Comparison of ENCODE assay signal across 30 mouse cellular contexts in the genomic region with DNA sequence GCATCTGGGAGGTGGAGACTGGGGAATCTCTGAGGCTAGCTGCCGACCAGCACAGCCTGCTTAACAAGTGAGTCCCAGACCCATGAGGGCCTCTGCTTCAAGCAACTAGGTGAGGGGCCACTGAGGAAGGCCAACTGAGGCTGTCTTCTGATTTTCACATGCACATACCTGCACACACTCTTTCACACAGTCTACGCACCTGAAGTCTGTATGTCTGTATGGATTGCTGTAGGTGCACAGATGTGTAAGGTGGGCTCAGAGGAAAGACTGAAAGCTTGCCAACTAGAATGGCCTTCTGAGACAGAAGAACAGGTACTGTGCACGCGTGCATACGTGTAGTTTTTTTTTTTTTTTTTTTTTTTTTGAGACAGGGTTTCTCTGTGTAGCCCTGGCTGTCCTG. TPM values are rescaled to one million over a fixed set of nuclear protein-coding genes. Genes with fewer than 3 reads are reported as not detected.
"Had no signal": no experiment of that assay in that cellular context is flagged by ENCODE, and none has a peak within 500 bp of the region (broad histone marks: within the 10 kb centered on the region; RNA-seq: fewer than 3 reads in every experiment).

No protein-coding gene starts in this region.

- H3K9ac ChIP-seq: limb, embryonic 12.5 days; limb, embryonic 13.5 days; limb, embryonic 15.5 days; liver, embryonic 12.5 days; liver, embryonic 13.5 days; liver, embryonic 14.5 days; liver, embryonic 15.5 days; liver, postnatal 0 days; lung, embryonic 14.5 days; lung, embryonic 15.5 days; midbrain, embryonic 12.5 days; midbrain, embryonic 15.5 days; neural tube, embryonic 12.5 days; neural tube, embryonic 13.5 days had no signal

- H3K4me1 ChIP-seq: liver, embryonic 13.5 days; liver, embryonic 15.5 days; megakaryocyte, embryonic 14.5 days; midbrain, embryonic 15.5 days; neural tube, embryonic 12.5 days had no signal

- DNase-seq: left cerebral cortex, postnatal 4 days; liver; liver, embryonic 13.5 days; liver, postnatal 0 days; lung, adult 18-20 months; lung, adult 2 months; lung, embryonic 14.5 days; lung, postnatal 14 days; lung, postnatal 4 days; midbrain, embryonic 14.5 days had no signal

- H3K9me3 ChIP-seq: limb, embryonic 10.5 days; limb, embryonic 12.5 days; limb, embryonic 13.5 days; limb, embryonic 15.5 days; liver, embryonic 12.5 days; liver, embryonic 13.5 days; liver, embryonic 15.5 days; lung, embryonic 15.5 days; midbrain, embryonic 10.5 days; midbrain, embryonic 12.5 days; midbrain, embryonic 15.5 days; neural tube, embryonic 12.5 days; neural tube, embryonic 13.5 days had no signal

- H3K27ac ChIP-seq: limb, embryonic 10.5 days; limb, embryonic 12.5 days; limb, embryonic 13.5 days; limb, embryonic 15.5 days; liver, embryonic 12.5 days; liver, embryonic 13.5 days; liver, embryonic 14.5 days; liver, embryonic 15.5 days; lung, embryonic 15.5 days; macrophage; midbrain, embryonic 10.5 days; midbrain, embryonic 12.5 days; midbrain, embryonic 15.5 days; neural tube, embryonic 12.5 days; neural tube, embryonic 13.5 days had no signal

- H3K27me3 ChIP-seq: limb, embryonic 13.5 days; limb, embryonic 15.5 days; liver, embryonic 12.5 days; liver, embryonic 13.5 days; liver, embryonic 15.5 days; lung, embryonic 15.5 days; midbrain, embryonic 12.5 days; midbrain, embryonic 15.5 days; neural tube, embryonic 12.5 days; neural tube, embryonic 13.5 days had no signal

- H3K4me3 ChIP-seq: limb, embryonic 10.5 days; limb, embryonic 12.5 days; limb, embryonic 13.5 days; limb, embryonic 15.5 days; liver, embryonic 12.5 days; liver, embryonic 13.5 days; liver, embryonic 15.5 days; lung, embryonic 15.5 days; megakaryocyte, embryonic 14.5 days; midbrain, embryonic 10.5 days; midbrain, embryonic 12.5 days; midbrain, embryonic 15.5 days; myocyte; neural tube, embryonic 12.5 days; neural tube, embryonic 13.5 days had no signal

- ATAC-seq: liver, embryonic 12.5 days; liver, postnatal 0 days; lung, postnatal 0 days; midbrain, embryonic 15.5 days; midbrain, embryonic 16.5 days had no signal

- H3K36me3 ChIP-seq: limb, embryonic 12.5 days; limb, embryonic 13.5 days; limb, embryonic 15.5 days; liver, embryonic 12.5 days; liver, embryonic 13.5 days; liver, embryonic 15.5 days; lung, embryonic 15.5 days; midbrain, embryonic 10.5 days; midbrain, embryonic 12.5 days; midbrain, embryonic 15.5 days; neural tube, embryonic 12.5 days; neural tube, embryonic 13.5 days had no signal

- H3K4me2 ChIP-seq: limb, embryonic 12.5 days; limb, embryonic 13.5 days; limb, embryonic 15.5 days; liver, embryonic 11.5 days; liver, embryonic 12.5 days; liver, embryonic 13.5 days; liver, embryonic 15.5 days; lung, embryonic 15.5 days; midbrain, embryonic 12.5 days; midbrain, embryonic 15.5 days; neural tube, embryonic 12.5 days; neural tube, embryonic 13.5 days had no signal

RNA-seq across cellular contexts. Expression of a gene that starts 8.0 kb away (rescaled TPM):
- total RNA-seq: monocyte, adult 5-6 weeks had no signal
